Mouse (Mus musculus) retina, postnatal 1 day (tissue): ENCODE results near the gene Adamts6.

ENCODE experiments used
- DNase-seq: peaks from one replicate; pipeline ENCODE4 v3.0.0-alpha.2; 2012

Gene Adamts6

GRCm38 (mm10) chr13:104287366-104288225 lies at the start of gene Adamts6:
Adamts6 (plus strand) TSS chr13:104287835.
- DNase-seq, result peak; percentile 66

GRCm38 (mm10) chr13:104258997-104259396 lies 28.6 kb upstream of the Adamts6 start:
- no peak for DNase-seq

GRCm38 (mm10) chr13:104285031-104285431 lies 2.6 kb upstream of the Adamts6 start:
- peak; percentile 61 for DNase-seq

GRCm38 (mm10) chr13:104285737-104286311 lies 1.8 kb upstream of the Adamts6 start:
- peak; percentile 32 for DNase-seq

GRCm38 (mm10) chr13:104286336-104286735 lies 1.3 kb upstream of the Adamts6 start:
- DNase-seq, result peak; percentile 9

- peak; percentile 88 for DNase-seq
Observed at GRCm38 (mm10) chr13:104286897-104287309, 732 bp upstream of the Adamts6 start.

- peak; percentile 58 for DNase-seq
Observed at GRCm38 (mm10) chr13:104288226-104288859, 708 bp downstream of the Adamts6 start.

- no peak for DNase-seq
Observed at GRCm38 (mm10) chr13:104289176-104289575, 1.5 kb downstream of the Adamts6 start.

GRCm38 (mm10) chr13:104295472-104295871 lies 7.8 kb downstream of the Adamts6 start:
- no peak for DNase-seq

GRCm38 (mm10) chr13:104329336-104329735 lies 41.7 kb downstream of the Adamts6 start:
- DNase-seq, result no peak

GRCm38 (mm10) chr13:104329742-104330141 lies 42.1 kb downstream of the Adamts6 start:
- no peak for DNase-seq

- DNase-seq, result no peak
Observed at GRCm38 (mm10) chr13:104352590-104352989, 65.0 kb downstream of the Adamts6 start.

GRCm38 (mm10) chr13:104393427-104394356 lies 106.1 kb downstream of the Adamts6 start:
- DNase-seq, result no peak

- no peak for DNase-seq
Observed at GRCm38 (mm10) chr13:104397814-104398213, 110.2 kb downstream of the Adamts6 start.

GRCm38 (mm10) chr13:104432734-104433133 lies 145.1 kb downstream of the Adamts6 start:
- DNase-seq, result no peak

- DNase-seq, result no peak
Observed at GRCm38 (mm10) chr13:104442559-104442958, 154.9 kb downstream of the Adamts6 start.

- DNase-seq, result no peak
Observed at GRCm38 (mm10) chr13:104445437-104445836, 157.8 kb downstream of the Adamts6 start.

GRCm38 (mm10) chr13:104446974-104447373 lies 159.3 kb downstream of the Adamts6 start:
- DNase-seq, result no peak

- DNase-seq, result no peak
Observed at GRCm38 (mm10) chr13:104447470-104447869, 159.8 kb downstream of the Adamts6 start.

GRCm38 (mm10) chr13:104448349-104448748 lies 160.7 kb downstream of the Adamts6 start:
- no peak for DNase-seq

- DNase-seq, result no peak
Observed at GRCm38 (mm10) chr13:104453271-104453974, 165.8 kb downstream of the Adamts6 start.

GRCm38 (mm10) chr13:104460287-104460686 lies 172.7 kb downstream of the Adamts6 start:
- no peak for DNase-seq
